Mouse (Mus musculus) granulocyte monocyte progenitor cell, adult 5-6 weeks (primary cell): ENCODE results near the gene Oprd1. TPM values are rescaled to one million over a fixed set of nuclear protein-coding genes. Genes with fewer than 3 reads are reported as not detected.

Experiments
- ATAC-seq: replicated peaks from 2 replicates; pipeline ENCODE4 v1.8.0; 2016; ENCODE audit warnings: mild to moderate bottlenecking, moderate TSS enrichment, inconsistent platforms; ENCODE audit not compliant: poor library complexity, severe bottlenecking
- total RNA-seq, 2 experiments: library from RNA; stranded (forward) in 1 of 2; stranded (reverse) in 1 of 2; fragments of 200-712, 200-1000 nt in 1 of 2; fragments of >200 nt in 1 of 2; fragmentation: Nextera tagmentation in 1 of 2; gene quantifications; 2 replicates each; pipeline ENCODE4 v1.2.3; 2014 to 2017

Gene Oprd1
- total RNA-seq, 2 experiments from 2014 or later, result not detected

DNA sequence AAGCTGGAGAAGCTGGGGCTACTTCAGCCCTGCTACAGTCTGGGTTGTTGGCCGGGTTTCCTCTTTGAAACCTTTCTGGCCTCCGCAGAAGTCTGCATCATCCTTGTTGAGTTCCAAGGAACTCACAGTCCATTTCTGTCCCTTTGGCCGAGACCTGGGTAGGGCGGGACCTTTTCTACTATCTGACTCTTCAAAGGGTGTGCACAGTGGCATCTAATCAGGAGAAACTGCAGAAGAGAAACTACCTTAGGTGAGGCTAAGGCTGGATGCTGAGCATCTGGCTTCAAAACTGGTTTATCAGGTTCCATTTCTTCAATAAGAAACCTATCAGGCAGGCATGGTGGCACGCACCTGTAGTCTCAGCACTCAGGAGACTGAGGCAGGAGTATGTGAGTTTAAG lies 79.7 kb downstream of the Oprd1 start:
- no peak for ATAC-seq

DNA sequence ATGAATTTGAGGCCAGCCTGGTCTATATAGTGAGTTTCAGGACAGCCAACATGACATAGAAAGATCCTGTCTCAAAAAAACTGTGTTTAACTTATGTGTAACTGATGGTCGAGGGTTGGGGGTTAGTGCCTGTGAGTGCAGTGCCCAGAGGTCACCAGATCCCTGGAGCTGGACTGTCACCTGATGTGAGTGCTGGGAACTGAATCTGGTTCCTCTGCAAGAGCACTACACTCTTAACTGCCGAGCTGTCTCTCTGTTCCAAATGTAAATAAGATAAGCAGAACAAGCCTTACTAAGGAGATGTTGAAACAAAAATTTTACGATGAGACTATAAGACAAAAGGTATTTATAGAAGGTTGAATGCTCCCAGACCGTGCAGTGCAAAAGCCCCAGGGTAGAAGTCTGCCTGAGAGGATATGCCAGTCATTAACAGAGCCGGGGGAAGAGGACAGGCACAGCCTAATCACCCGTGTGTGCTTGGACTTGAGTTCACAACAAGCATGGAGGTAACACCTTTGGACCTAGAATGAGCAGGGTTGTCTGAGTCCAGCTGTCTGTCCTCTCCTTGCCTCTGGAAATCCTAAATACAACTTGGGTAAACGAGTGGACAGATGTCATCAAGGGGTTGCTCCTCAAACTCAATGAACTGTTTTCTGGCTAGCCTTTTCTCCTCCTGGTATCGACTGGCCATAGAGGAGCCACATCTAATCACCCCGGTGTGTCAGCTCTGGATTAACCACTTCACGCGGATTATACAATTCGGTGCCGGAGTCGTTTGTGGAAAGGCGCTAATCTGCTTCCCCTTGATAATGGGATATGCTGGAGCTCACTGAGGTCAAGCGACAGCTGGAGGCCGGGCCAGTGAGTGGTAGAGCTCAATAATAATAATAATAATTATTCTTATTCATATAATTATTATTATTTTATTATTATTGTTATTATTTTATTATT lies 81.1 kb downstream of the Oprd1 start:
- no peak for ATAC-seq

DNA sequence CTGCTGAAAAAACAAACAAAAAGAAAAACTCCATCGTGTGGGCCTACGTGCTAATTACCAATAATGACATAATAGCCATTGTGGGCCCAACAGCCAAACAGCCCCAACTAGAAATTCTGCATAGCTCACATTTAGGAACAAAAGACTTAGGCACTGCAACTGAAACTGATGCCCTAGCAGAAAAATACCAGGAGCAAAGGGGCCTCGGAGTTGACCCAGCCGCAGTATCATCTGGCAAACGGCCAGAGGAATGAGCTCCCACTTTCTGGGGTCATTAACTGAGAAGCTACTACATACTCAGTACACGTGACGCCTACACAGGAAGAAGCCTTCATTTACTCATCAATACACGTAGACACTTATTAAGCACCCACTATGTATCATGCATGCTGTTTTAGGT lies 82.0 kb downstream of the Oprd1 start:
- no peak for ATAC-seq

Other genes starting within 250 kb of the Oprd1 start
- not detected in 2 replicates for gene Tmem200b, start 222.7 kb downstream of the Oprd1 start, total RNA-seq (2014; fragmentation: Nextera tagmentation)
- not detected in 2 replicates for gene Tmem200b, start 222.7 kb downstream of the Oprd1 start, total RNA-seq (2017)
- gene Gm10300, start 69.8 kb downstream of the Oprd1 start, total RNA-seq (2014; fragmentation: Nextera tagmentation), result not detected in 2 replicates
- gene Gm10300, start 69.8 kb downstream of the Oprd1 start, total RNA-seq (2017), result 0.30 and 0.31 TPM in 2 replicates
- gene Epb41, start 69.2 kb downstream of the Oprd1 start, total RNA-seq (2014; fragmentation: Nextera tagmentation), result 66.9 and 75.3 TPM in 2 replicates
- 51.4 and 53.0 TPM in 2 replicates for gene Epb41, start 69.2 kb downstream of the Oprd1 start, total RNA-seq (2017)
- gene Ythdf2, start 67.8 kb upstream of the Oprd1 start, total RNA-seq (2014; fragmentation: Nextera tagmentation), result 55.2 and 65.3 TPM in 2 replicates
- gene Ythdf2, start 67.8 kb upstream of the Oprd1 start, total RNA-seq (2017), result 63.6 and 81.8 TPM in 2 replicates
- 16.8 and 20.9 TPM in 2 replicates for gene Gmeb1, start 117.1 kb upstream of the Oprd1 start, total RNA-seq (2014; fragmentation: Nextera tagmentation)
- gene Gmeb1, start 117.1 kb upstream of the Oprd1 start, total RNA-seq (2017), result 15.3 and 18.0 TPM in 2 replicates
- 23.1 and 25.5 TPM in 2 replicates for gene Taf12, start 129.9 kb upstream of the Oprd1 start, total RNA-seq (2014; fragmentation: Nextera tagmentation)
- 47.0 and 48.7 TPM in 2 replicates for gene Taf12, start 129.9 kb upstream of the Oprd1 start, total RNA-seq (2017)
- 3.2 TPM in 1 of 2 replicates, not detected in the other for gene Rab42, start 158.9 kb upstream of the Oprd1 start, total RNA-seq (2014; fragmentation: Nextera tagmentation)
- not detected in 2 replicates for gene Rab42, start 158.9 kb upstream of the Oprd1 start, total RNA-seq (2017)
- gene Trnau1ap, start 185.1 kb upstream of the Oprd1 start, total RNA-seq (2014; fragmentation: Nextera tagmentation), result 29.7 and 36.3 TPM in 2 replicates
- 37.8 and 54.9 TPM in 2 replicates for gene Trnau1ap, start 185.1 kb upstream of the Oprd1 start, total RNA-seq (2017)
- 58.8 and 68.9 TPM in 2 replicates for gene Rcc1, start 209.1 kb upstream of the Oprd1 start, total RNA-seq (2014; fragmentation: Nextera tagmentation)
- gene Rcc1, start 209.1 kb upstream of the Oprd1 start, total RNA-seq (2017), result 46.8 and 53.3 TPM in 2 replicates